In genomic region chr2:165397502-165398163, GRCm38 (mm10) we compare ENCODE assay signal across 8 mouse cellular contexts. TPM values are rescaled to one million over a fixed set of nuclear protein-coding genes. Genes with fewer than 3 reads are reported as not detected.
DNase-seq lines count a peak whose midpoint lies in the region; ATAC-seq and TF ChIP-seq lines count a peak whose summit lies in the region.

No protein-coding gene starts in this region.

- no peak for TF ChIP-seq EP300 in stomach, postnatal 0 days (optimal IDR thresholded peaks at IDR 0.05)

- peak; percentile 55 to 62 for DNase-seq in cerebellum, postnatal 10 days
- DNase-seq in cerebellum, adult 11-12 months, result no peak
- peak; percentile 39 for DNase-seq in embryonic facial prominence, embryonic 14.5 days (ENCODE audit: low spot score)
- DNase-seq in cerebellum, adult 9-10 months, result no peak
- DNase-seq in stomach, postnatal 0 days (ENCODE audit: low spot score), result no peak

- peak overlapping the region; percentile 61 for H3K27ac ChIP-seq in embryonic facial prominence, embryonic 14.5 days (replicated peaks; ENCODE audit: low read depth, low read length)
- no peak overlapping the region; the same call in 1 of the 2 replicates for H3K27ac ChIP-seq in hindbrain, embryonic 15.5 days (replicated peaks)
- H3K27ac ChIP-seq in midbrain, embryonic 13.5 days, result peak overlapping the region; percentile 47
- no peak overlapping the region for H3K27ac ChIP-seq in stomach, postnatal 0 days (replicated peaks)

- no peak overlapping the region for H3K4me3 ChIP-seq in embryonic facial prominence, embryonic 14.5 days (ENCODE audit: low read depth, low read length)
- no peak overlapping the region for H3K4me3 ChIP-seq in hindbrain, embryonic 15.5 days
- H3K4me3 ChIP-seq in midbrain, embryonic 13.5 days (replicated peaks), result no peak overlapping the region
- no peak overlapping the region for H3K4me3 ChIP-seq in stomach, postnatal 0 days (ENCODE audit: low read depth, low read length)

- no peaks in the 10 kb centered on the region for H3K9me3 ChIP-seq in embryonic facial prominence, embryonic 14.5 days (ENCODE audit: control insufficient read depth, low read length)
- H3K9me3 ChIP-seq in hindbrain, embryonic 15.5 days, result no peaks in the 10 kb centered on the region
- H3K9me3 ChIP-seq in midbrain, embryonic 13.5 days, result no peaks in the 10 kb centered on the region
- no peaks in the 10 kb centered on the region for H3K9me3 ChIP-seq in stomach, postnatal 0 days (ENCODE audit: control insufficient read depth, low read length)

- peak; percentile 14 for ATAC-seq in embryonic facial prominence, embryonic 14.5 days (ENCODE audit: low read depth)
- 0 out of 2 replicates have a peak, but pooled peaks have one; percentile 35 for ATAC-seq in hindbrain, embryonic 15.5 days (ENCODE audit: low FRiP score, low read depth)
- peak; percentile 63; the same call in 1 of the 2 replicates for ATAC-seq in midbrain, embryonic 13.5 days
- ATAC-seq in megakaryocyte progenitor cell, adult 5-6 weeks (replicated peaks; ENCODE audit: poor library complexity), result no peak
- ATAC-seq in stomach, postnatal 0 days (ENCODE audit: low FRiP score, low TSS enrichment), result no peak

- H3K4me1 ChIP-seq in embryonic facial prominence, embryonic 14.5 days (ENCODE audit: control insufficient read depth, insufficient read depth, low read length), result peaks cover 20% of the 10 kb centered on the region
- H3K4me1 ChIP-seq in hindbrain, embryonic 15.5 days (replicated peaks), result peaks cover 14% of the 10 kb centered on the region
- H3K4me1 ChIP-seq in midbrain, embryonic 13.5 days (replicated peaks), result peaks cover 21% of the 10 kb centered on the region
- H3K4me1 ChIP-seq in stomach, postnatal 0 days (replicated peaks; ENCODE audit: control insufficient read depth, insufficient read depth), result no peaks in the 10 kb centered on the region

- 52% methylated on average over 22 of the region's 23 CpGs for WGBS in embryonic facial prominence, embryonic 14.5 days
- 59% methylated on average over 23 of the region's 23 CpGs for WGBS in hindbrain, embryonic 15.5 days
- 66% methylated on average over 23 of the region's 23 CpGs for WGBS in midbrain, embryonic 13.5 days
- 71% methylated on average over 23 of the region's 23 CpGs for WGBS in stomach, postnatal 0 days

- no peaks in the 10 kb centered on the region for H3K36me3 ChIP-seq in embryonic facial prominence, embryonic 14.5 days (ENCODE audit: control insufficient read depth, insufficient read depth, low read length)
- no peaks in the 10 kb centered on the region for H3K36me3 ChIP-seq in hindbrain, embryonic 15.5 days
- no peaks in the 10 kb centered on the region for H3K36me3 ChIP-seq in midbrain, embryonic 13.5 days
- H3K36me3 ChIP-seq in stomach, postnatal 0 days (ENCODE audit: control insufficient read depth, insufficient read depth, low read length), result no peaks in the 10 kb centered on the region

- H3K27me3 ChIP-seq in embryonic facial prominence, embryonic 14.5 days (replicated peaks; ENCODE audit: control insufficient read depth, insufficient read depth, low read length), result no peaks in the 10 kb centered on the region
- H3K27me3 ChIP-seq in hindbrain, embryonic 15.5 days, result no peaks in the 10 kb centered on the region
- no peaks in the 10 kb centered on the region for H3K27me3 ChIP-seq in midbrain, embryonic 13.5 days
- no peaks in the 10 kb centered on the region for H3K27me3 ChIP-seq in stomach, postnatal 0 days (ENCODE audit: control insufficient read depth, insufficient read depth, low read length)

- H3K9ac ChIP-seq in embryonic facial prominence, embryonic 14.5 days (ENCODE audit: low read depth, low read length), result no peak overlapping the region
- no peak overlapping the region for H3K9ac ChIP-seq in hindbrain, embryonic 15.5 days
- no peak overlapping the region; the same call in 1 of the 2 replicates for H3K9ac ChIP-seq in midbrain, embryonic 13.5 days (replicated peaks)
- H3K9ac ChIP-seq in stomach, postnatal 0 days (ENCODE audit: low read length), result no peak overlapping the region

- peak overlapping the region; percentile 37; the same call in 1 of the 2 replicates for H3K4me2 ChIP-seq in embryonic facial prominence, embryonic 14.5 days (ENCODE audit: low read depth, low read length)
- H3K4me2 ChIP-seq in hindbrain, embryonic 15.5 days, result no peak overlapping the region
- no peak overlapping the region for H3K4me2 ChIP-seq in midbrain, embryonic 13.5 days (replicated peaks)
- H3K4me2 ChIP-seq in stomach, postnatal 0 days (replicated peaks; ENCODE audit: low read depth), result no peak overlapping the region

- TF ChIP-seq CTCF in stomach, postnatal 0 days (IDR thresholded peaks at IDR 0.05; ENCODE audit: low read depth), result no peak

RNA-seq across cellular contexts. Expression of gene Ocstamp, which starts 2.6 kb away (rescaled TPM):
- 0.35 and 1.1 TPM in 2 replicates for polyA plus RNA-seq in embryonic facial prominence, embryonic 14.5 days (2014; fragmentation: Nextera tagmentation; extraction: Ambion mirVana)
- 0.07 TPM in 1 of 2 replicates, not detected in the other for polyA plus RNA-seq in hindbrain, embryonic 15.5 days (2015; fragmentation: Nextera tagmentation; extraction: Ambion mirVana)
- not detected in 2 replicates for polyA plus RNA-seq in midbrain, embryonic 13.5 days (2015; fragmentation: Nextera tagmentation; extraction: Ambion mirVana)
- not detected in 2 replicates for total RNA-seq in megakaryocyte progenitor cell, adult 5-6 weeks (2015)
- total RNA-seq in megakaryocyte progenitor cell, adult 5-6 weeks (2017), result not detected in 2 replicates
- 0.21 and 0.23 TPM in 2 replicates for polyA plus RNA-seq in stomach, postnatal 0 days (2015; fragmentation: Nextera tagmentation; extraction: Ambion mirVana)

RNA-seq across cellular contexts. Expression of gene Zfp334, which starts 9.6 kb away (rescaled TPM):
- 8.7 TPM in 2 replicates for polyA plus RNA-seq in embryonic facial prominence, embryonic 14.5 days (2014; fragmentation: Nextera tagmentation; extraction: Ambion mirVana)
- polyA plus RNA-seq in hindbrain, embryonic 15.5 days (2015; fragmentation: Nextera tagmentation; extraction: Ambion mirVana), result 8.5 and 9.1 TPM in 2 replicates
- polyA plus RNA-seq in midbrain, embryonic 13.5 days (2015; fragmentation: Nextera tagmentation; extraction: Ambion mirVana), result 14.1 and 14.5 TPM in 2 replicates
- not detected in 2 replicates for total RNA-seq in megakaryocyte progenitor cell, adult 5-6 weeks (2015)
- total RNA-seq in megakaryocyte progenitor cell, adult 5-6 weeks (2017), result not detected in 2 replicates
- 1.2 and 1.3 TPM in 2 replicates for polyA plus RNA-seq in stomach, postnatal 0 days (2015; fragmentation: Nextera tagmentation; extraction: Ambion mirVana)

RNA-seq across cellular contexts. Expression of gene Zfp663, which starts 29.1 kb away (rescaled TPM):
- 0.55 and 0.64 TPM in 2 replicates for polyA plus RNA-seq in embryonic facial prominence, embryonic 14.5 days (2014; fragmentation: Nextera tagmentation; extraction: Ambion mirVana)
- 5.8 and 8.3 TPM in 2 replicates for polyA plus RNA-seq in hindbrain, embryonic 15.5 days (2015; fragmentation: Nextera tagmentation; extraction: Ambion mirVana)
- 10.4 and 10.5 TPM in 2 replicates for polyA plus RNA-seq in midbrain, embryonic 13.5 days (2015; fragmentation: Nextera tagmentation; extraction: Ambion mirVana)
- not detected in 2 replicates for total RNA-seq in megakaryocyte progenitor cell, adult 5-6 weeks (2015)
- not detected in 2 replicates for total RNA-seq in megakaryocyte progenitor cell, adult 5-6 weeks (2017)
- polyA plus RNA-seq in stomach, postnatal 0 days (2015; fragmentation: Nextera tagmentation; extraction: Ambion mirVana), result 0.05 and 0.23 TPM in 2 replicates

Comparison
In these comparisons a context has a peak if more than half of its experiments do, and no peak if none do; other contexts are left out.
1. DNase-seq: peak in cerebellum, postnatal 10 days (2 of 2) and embryonic facial prominence, embryonic 14.5 days (single experiment); none in cerebellum, adult 11-12 months (single experiment), cerebellum, adult 9-10 months (single experiment) and stomach, postnatal 0 days (single experiment).
2. ATAC-seq: peak in embryonic facial prominence, embryonic 14.5 days (single experiment), hindbrain, embryonic 15.5 days (single experiment) and midbrain, embryonic 13.5 days (single experiment); none in megakaryocyte progenitor cell, adult 5-6 weeks (single experiment) and stomach, postnatal 0 days (single experiment).
3. H3K27ac ChIP-seq: peak in embryonic facial prominence, embryonic 14.5 days (single experiment) and midbrain, embryonic 13.5 days (single experiment); none in hindbrain, embryonic 15.5 days (single experiment) and stomach, postnatal 0 days (single experiment).